Mouse (Mus musculus) hindbrain, postnatal 0 days (tissue): ENCODE results near the gene Sypl2. TPM values are rescaled to one million over a fixed set of nuclear protein-coding genes. Genes with fewer than 3 reads are reported as not detected.

ENCODE experiments used
- ATAC-seq: fragments of 200-750 bp; cut with Nextera tagmentation; 2 replicates; pipeline ENCODE4 v1.8.0; 2017; ENCODE audit warnings: mild to moderate bottlenecking, moderate TSS enrichment, moderate library complexity
- DNase-seq: peaks from one replicate; pipeline ENCODE4 v3.0.0-alpha.2; 2015; ENCODE audit warnings: low spot score
- H3K27ac ChIP-seq: fragments of 300-500 bp; sonication (generic); 2 replicates; pipeline ENCODE4 v1.5.1; 2014; ENCODE audit warnings: mild to moderate bottlenecking
- H3K27me3 ChIP-seq: fragments of 300-500 bp; sonication (generic); 2 replicates; pipeline ENCODE4 v1.6.1; 2014; ENCODE audit warnings: low read length, mixed read lengths; ENCODE audit not compliant: insufficient read depth
- H3K36me3 ChIP-seq: fragments of 300-500 bp; sonication (generic); 2 replicates; pipeline ENCODE4 v1.6.1; 2014; ENCODE audit warnings: low read length, mixed read lengths; ENCODE audit not compliant: insufficient read depth
- H3K4me1 ChIP-seq: fragments of 300-500 bp; sonication (generic); 2 replicates; pipeline ENCODE4 v1.6.1; 2014; ENCODE audit warnings: antibody characterized with exemption, low read length, mixed read lengths; ENCODE audit not compliant: insufficient read depth
- H3K4me2 ChIP-seq: fragments of 300-500 bp; sonication (generic); 2 replicates; pipeline ENCODE4 v1.6.1; 2014; ENCODE audit warnings: low read depth, mild to moderate bottlenecking, low read length, moderate library complexity, mixed read lengths
- H3K4me3 ChIP-seq: fragments of 300-500 bp; sonication (generic); 2 replicates; pipeline ENCODE4 v1.5.1; 2014; ENCODE audit warnings: low read length
- H3K9ac ChIP-seq: fragments of 300-500 bp; sonication (generic); replicated peaks from 2 replicates; pipeline ENCODE4 v1.6.1; 2014; ENCODE audit warnings: mild to moderate bottlenecking, low read length, moderate library complexity, mixed read lengths
- H3K9me3 ChIP-seq: fragments of 300-500 bp; sonication (generic); 2 replicates; pipeline ENCODE4 v1.6.1; 2016; ENCODE audit warnings: low read length, mixed read lengths
- CTCF ChIP-seq: IDR thresholded peaks from 2 replicates; pipeline ENCODE4 v1.5.1; 2016; ENCODE audit warnings: antibody characterized with exemption, control low read depth, low read depth
- WGBS: fragments of 180-500 bp; shearing (Covaris S2); extraction: QIAGEN DNeasy Blood & Tissue Kit; methylation state at CpG from one replicate; pipeline ENCODE4 v1.1.7; 2014; 5-methylcytosine and 5-hydroxymethylcytosine counted together
- polyA plus RNA-seq: library from polyadenylated mRNA; unstranded; fragments of >200 nt; fragmentation: Nextera tagmentation; extraction: Ambion mirVana; gene quantifications from 2 replicates; pipeline ENCODE4 v1.2.1, GENCODE M21; 2015
- total RNA-seq: library from RNA; depleted of rRNA; stranded (reverse); fragments of >200 nt; gene quantifications from 2 replicates; pipeline ENCODE4 v1.2.3, GENCODE M21; 2014; rRNA removed

The Sypl2 gene
- total and polyA plus RNA-seq, 2 experiments from 2014 or later, result 0.75 to 1.9 TPM

GRCm38 (mm10) chr3:108166486-108167211, 59.8 kb downstream of the Sypl2 start:
- Histone ChIP-seq H3K36me3 (no peaks in the 10 kb centered on the region), H3K27me3 (no peaks in the 10 kb centered on the region), H3K4me3 (no peak overlapping the region), H3K9ac (no peak overlapping the region), H3K4me1 (peaks cover 12% of the 10 kb centered on the region; the same call in 1 of the 2 replicates), H3K27ac (no peak overlapping the region), H3K9me3 (no peaks in the 10 kb centered on the region), H3K4me2 (no peak overlapping the region)
- 12% methylated on average over 8 of the region's 11 CpGs for WGBS
- peak; percentile 75 for ATAC-seq
- peak; percentile 76 for DNase-seq
- TF ChIP-seq CTCF, result peak; percentile 48

GRCm38 (mm10) chr3:108165532-108166315, 60.7 kb downstream of the Sypl2 start:
- ATAC-seq, result peak; percentile 31; the same call in 1 of the 2 replicates
- no peak overlapping the region for H3K9ac ChIP-seq
- H3K27ac ChIP-seq, result peak overlapping the region; percentile 26; the same call in 1 of the 2 replicates
- no peak overlapping the region for H3K4me3 ChIP-seq
- peak; percentile 18 for DNase-seq
- no peaks in the 10 kb centered on the region for H3K9me3 ChIP-seq
- no peak for TF ChIP-seq CTCF
- peaks cover 12% of the 10 kb centered on the region; the same call in 1 of the 2 replicates for H3K4me1 ChIP-seq
- WGBS, result 28% methylated on average over 10 of the region's 10 CpGs
- H3K4me2 ChIP-seq, result 0 out of 2 replicates have a peak overlapping the region, but pooled peaks have one; percentile 48
- no peaks in the 10 kb centered on the region for H3K27me3 ChIP-seq
- H3K36me3 ChIP-seq, result no peaks in the 10 kb centered on the region

- Histone ChIP-seq H3K9ac (no peak overlapping the region), H3K9me3 (no peaks in the 10 kb centered on the region), H3K4me2 (peak overlapping the region; percentile 48), H3K36me3 (no peaks in the 10 kb centered on the region), H3K4me3 (peak overlapping the region; percentile 10; the same call in 1 of the 2 replicates), H3K27ac (0 out of 2 replicates have a peak overlapping the region, but pooled peaks have one; percentile 16), H3K27me3 (no peaks in the 10 kb centered on the region), H3K4me1 (peaks cover 12% of the 10 kb centered on the region; the same call in 1 of the 2 replicates)
- DNase-seq (peak; percentile 92), ATAC-seq (peak; percentile 75)
- 14% methylated on average over 9 of the region's 9 CpGs for WGBS
- peak; percentile 98 for TF ChIP-seq CTCF
These were observed 61.6 kb downstream of the Sypl2 start for GRCm38 (mm10) chr3:108164807-108165206.

- no peak overlapping the region for H3K4me2 ChIP-seq
- no peaks in the 10 kb centered on the region for H3K9me3 ChIP-seq
- H3K27ac ChIP-seq, result no peak overlapping the region
- peaks cover 12% of the 10 kb centered on the region; the same call in 1 of the 2 replicates for H3K4me1 ChIP-seq
- ATAC-seq (no peak), DNase-seq (no peak)
- TF ChIP-seq CTCF, result no peak
- H3K9ac ChIP-seq, result no peak overlapping the region
- H3K27me3 ChIP-seq, result no peaks in the 10 kb centered on the region
- WGBS, result 66% methylated on average over 5 of the region's 5 CpGs
- no peaks in the 10 kb centered on the region for H3K36me3 ChIP-seq
- no peak overlapping the region for H3K4me3 ChIP-seq
These were observed 62.4 kb downstream of the Sypl2 start for GRCm38 (mm10) chr3:108164091-108164490.

Other genes with a start within 250 kb of the Sypl2 start
- gene Gstm2, start 240.2 kb downstream of the Sypl2 start, total RNA-seq, result 5.3 and 6.1 TPM in 2 replicates
- 18.7 and 20.0 TPM in 2 replicates for gene Gstm2, start 240.2 kb downstream of the Sypl2 start, polyA plus RNA-seq
- gene Gstm1, start 208.7 kb downstream of the Sypl2 start, total RNA-seq, result 161 and 174 TPM in 2 replicates
- gene Gstm1, start 208.7 kb downstream of the Sypl2 start, polyA plus RNA-seq, result 429 and 453 TPM in 2 replicates
- 6.7 and 6.9 TPM in 2 replicates for gene Gstm4, start 181.8 kb downstream of the Sypl2 start, total RNA-seq
- gene Gstm4, start 181.8 kb downstream of the Sypl2 start, polyA plus RNA-seq, result 22.5 and 23.0 TPM in 2 replicates
- 56.6 and 58.4 TPM in 2 replicates for gene Ampd2, start 140.0 kb downstream of the Sypl2 start, total RNA-seq
- 40.3 and 43.2 TPM in 2 replicates for gene Ampd2, start 140.0 kb downstream of the Sypl2 start, polyA plus RNA-seq
- not detected in 2 replicates for gene Gnat2, start 133.9 kb downstream of the Sypl2 start, total RNA-seq
- 0.10 and 0.25 TPM in 2 replicates for gene Gnat2, start 133.9 kb downstream of the Sypl2 start, polyA plus RNA-seq
- 61.0 and 66.6 TPM in 2 replicates for gene Gnai3, start 80.5 kb downstream of the Sypl2 start, total RNA-seq
- 97.9 and 100 TPM in 2 replicates for gene Gnai3, start 80.5 kb downstream of the Sypl2 start, polyA plus RNA-seq
- gene Gpr61, start 71.8 kb downstream of the Sypl2 start, total RNA-seq, result 12.2 and 12.4 TPM in 2 replicates
- gene Gpr61, start 71.8 kb downstream of the Sypl2 start, polyA plus RNA-seq, result 6.1 and 6.8 TPM in 2 replicates
- 36.6 and 37.3 TPM in 2 replicates for gene Amigo1, start 40.3 kb downstream of the Sypl2 start, total RNA-seq
- 10.7 and 11.3 TPM in 2 replicates for gene Amigo1, start 40.3 kb downstream of the Sypl2 start, polyA plus RNA-seq
- 3.8 and 4.2 TPM in 2 replicates for gene Cyb561d1, start 25.4 kb downstream of the Sypl2 start, total RNA-seq
- gene Cyb561d1, start 25.4 kb downstream of the Sypl2 start, polyA plus RNA-seq, result 3.1 and 3.3 TPM in 2 replicates
- gene Atxn7l2, start 15.7 kb downstream of the Sypl2 start, total RNA-seq, result 18.4 and 20.8 TPM in 2 replicates
- gene Atxn7l2, start 15.7 kb downstream of the Sypl2 start, polyA plus RNA-seq, result 15.1 and 15.4 TPM in 2 replicates
- 81.8 and 93.6 TPM in 2 replicates for gene Psma5, start 30.3 kb upstream of the Sypl2 start, total RNA-seq
- gene Psma5, start 30.3 kb upstream of the Sypl2 start, polyA plus RNA-seq, result 232 and 238 TPM in 2 replicates
- gene Sort1, start 57.4 kb upstream of the Sypl2 start, total RNA-seq, result 65.0 and 73.9 TPM in 2 replicates
- 11.7 and 13.3 TPM in 2 replicates for gene Sort1, start 57.4 kb upstream of the Sypl2 start, polyA plus RNA-seq
- 0.36 TPM in 1 of 2 replicates, not detected in the other for gene Mybphl, start 138.3 kb upstream of the Sypl2 start, total RNA-seq
- 0.11 and 0.19 TPM in 2 replicates for gene Mybphl, start 138.3 kb upstream of the Sypl2 start, polyA plus RNA-seq
- gene Psrc1, start 157.2 kb upstream of the Sypl2 start, total RNA-seq, result 11.0 and 15.0 TPM in 2 replicates
- 8.4 and 11.0 TPM in 2 replicates for gene Psrc1, start 157.2 kb upstream of the Sypl2 start, polyA plus RNA-seq
- gene Celsr2, start 188.9 kb upstream of the Sypl2 start, total RNA-seq, result 94.8 and 95.3 TPM in 2 replicates
- 28.1 and 30.6 TPM in 2 replicates for gene Celsr2, start 188.9 kb upstream of the Sypl2 start, polyA plus RNA-seq
- gene Sars, start 218.6 kb upstream of the Sypl2 start, total RNA-seq, result 122 and 137 TPM in 2 replicates
- 214 and 223 TPM in 2 replicates for gene Sars, start 218.6 kb upstream of the Sypl2 start, polyA plus RNA-seq